Mouse (Mus musculus) MEL (cell line): Measurements from ENCODE around the gene Agpat1.

Source experiments
- CHD2 ChIP-seq: IDR thresholded peaks from 2 replicates; pipeline ENCODE4 v1.6.1; 2011; ENCODE audit warnings: low read length, improper control_type of control experiment
- CTCF ChIP-seq, 3 experiments: IDR thresholded peaks in 2 of 3; conservative IDR thresholded peaks in 1 of 3; 2 replicates each; pipeline ENCODE4 v1.5.1; 2011 to 2012; ENCODE audit warnings: low read length in 3 of 3, low read depth in 2 of 3, mild to moderate bottlenecking in 2 of 3, improper control_type of control experiment in 1 of 3, inconsistent platforms in 1 of 3, mixed read lengths in 1 of 3, moderate library complexity in 1 of 3; ENCODE audit not compliant: control insufficient read depth in 1 of 3, insufficient read depth in 1 of 3, poor library complexity in 1 of 3, severe bottlenecking in 1 of 3
- GATA1 ChIP-seq: IDR thresholded peaks from 2 replicates; pipeline ENCODE4 v1.6.1; 2011; ENCODE audit warnings: low read depth, low read length, improper control_type of control experiment
- JUND ChIP-seq: IDR thresholded peaks from 2 replicates; pipeline ENCODE4 v1.6.1; 2011; ENCODE audit warnings: low read depth, mild to moderate bottlenecking, improper control_type of control experiment, low read length
- MAX ChIP-seq: IDR thresholded peaks from 2 replicates; pipeline ENCODE4 v1.6.1; 2011; ENCODE audit warnings: low read length, improper control_type of control experiment
- MEF2A ChIP-seq: IDR thresholded peaks from 2 replicates; pipeline ENCODE4 v1.6.1; 2014; ENCODE audit warnings: low read depth, mild to moderate bottlenecking, inconsistent platforms, low read length, improper control_type of control experiment; ENCODE audit not compliant: poor library complexity, insufficient replicate concordance, severe bottlenecking; ENCODE audit errors: extremely low read depth
- MXI1 ChIP-seq: IDR thresholded peaks from 2 replicates; pipeline ENCODE4 v1.6.1; 2011; ENCODE audit warnings: mild to moderate bottlenecking, low read depth, low read length, improper control_type of control experiment
- NRF1 ChIP-seq: IDR thresholded peaks from 2 replicates; pipeline ENCODE4 v1.6.1; 2014; ENCODE audit warnings: low read depth, mild to moderate bottlenecking, inconsistent platforms, low read length, improper control_type of control experiment, moderate library complexity; ENCODE audit not compliant: poor library complexity, insufficient read depth, severe bottlenecking
- RAD21 ChIP-seq: IDR thresholded peaks from 2 replicates; pipeline ENCODE4 v1.6.1; 2011; ENCODE audit warnings: mild to moderate bottlenecking, low read depth, low read length, improper control_type of control experiment
- TCF12 ChIP-seq: IDR thresholded peaks from 2 replicates; pipeline ENCODE4 v1.6.1; 2014; ENCODE audit warnings: low read depth, mild to moderate bottlenecking, inconsistent platforms, low read length, improper control_type of control experiment, moderate library complexity
- USF1 ChIP-seq: IDR thresholded peaks from 2 replicates; pipeline ENCODE4 v1.6.1; 2014; ENCODE audit warnings: low read depth, mild to moderate bottlenecking, inconsistent platforms, low read length, improper control_type of control experiment, moderate library complexity

DNA sequence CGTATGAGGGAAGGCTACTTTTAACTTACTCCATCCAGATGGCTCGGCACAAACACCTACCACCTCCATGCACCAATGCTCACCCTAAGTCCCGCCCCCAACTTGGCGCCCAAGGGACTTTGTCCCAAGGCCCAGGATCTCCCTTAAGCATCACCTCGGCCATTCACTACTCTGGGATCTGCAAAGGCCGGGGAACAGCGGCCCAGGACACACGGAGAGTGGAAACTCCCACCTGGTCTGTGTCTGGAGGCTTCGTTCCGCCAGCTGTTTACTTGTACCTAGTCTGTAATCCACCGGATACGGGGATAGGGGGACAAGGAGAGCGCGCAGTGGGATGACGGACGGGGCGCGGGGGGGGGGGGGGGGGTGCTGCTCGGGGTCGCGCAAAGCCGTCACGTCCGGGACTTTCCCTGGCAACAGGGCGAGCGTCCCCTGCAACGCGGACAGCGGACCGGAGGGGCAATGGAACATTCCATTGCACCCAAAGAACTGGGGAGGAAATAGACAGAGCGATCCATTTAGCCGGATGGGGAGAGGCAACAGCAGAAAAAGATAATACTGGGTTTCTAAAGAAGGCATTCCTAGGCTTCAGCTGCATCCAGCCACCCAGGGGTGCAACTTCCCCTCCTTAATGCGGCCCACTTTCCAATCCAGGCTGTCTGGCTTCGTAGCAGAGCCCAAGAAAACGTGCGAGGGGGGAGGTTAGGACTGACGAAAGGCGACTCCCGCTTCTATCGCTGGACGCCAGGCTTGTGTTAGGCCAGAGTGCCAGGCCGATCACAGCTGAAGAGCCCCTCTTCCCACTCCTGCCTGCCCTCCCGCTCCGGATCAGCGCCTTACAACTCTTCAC lies 23.3 kb downstream of the Agpat1 start:
- TF ChIP-seq NRF1 (no peak), CTCF (IDR thresholded peaks at IDR 0.05 in 2 of 3, conservative IDR thresholded peaks at IDR 0.05 in 1 of 3; ENCODE audit: control insufficient read depth in 1 of 3, insufficient read depth in 1 of 3, low read depth in 2 of 3, low read length in 3 of 3, poor library complexity in 1 of 3, severe bottlenecking in 1 of 3) (no peak), JUND (no peak), USF1 (no peak), MEF2A (no peak), TCF12 (peak; percentile 25; the same call in 1 of the 2 replicates), CHD2 (no peak), RAD21 (no peak), MXI1 (peak; percentile 76), GATA1 (peak; percentile 46; the same call in 1 of the 2 replicates), MAX (peak; percentile 69)
